Mouse (Mus musculus) MN1 (cell line): Measurements from ENCODE around the gene Mucl3.

Source experiments
- DNase-seq: peaks from one replicate; pipeline ENCODE4 v3.0.0-alpha.2; 2016; ENCODE audit warnings: low spot score

The Mucl3 gene

GRCm38 (mm10) chr17:35635699-35636111 lies 7.8 kb downstream of the Mucl3 start:
- DNase-seq, result peak; percentile 85

GRCm38 (mm10) chr17:35635202-35635601 lies 8.3 kb downstream of the Mucl3 start:
- DNase-seq, result no peak

- peak; percentile 82 for DNase-seq
These were observed 9.5 kb downstream of the Mucl3 start for GRCm38 (mm10) chr17:35633992-35634391.

- no peak for DNase-seq
These were observed 17.0 kb downstream of the Mucl3 start, which contains the start of gene Gm9573 for GRCm38 (mm10) chr17:35626537-35626936. TSS of gene Gm9573 (minus strand) at chr17:35626637.

GRCm38 (mm10) chr17:35617127-35617526 lies 26.4 kb downstream of the Mucl3 start:
- DNase-seq, result no peak

- DNase-seq, result no peak
These were observed 41.6 kb downstream of the Mucl3 start for GRCm38 (mm10) chr17:35601736-35602354.

- no peak for DNase-seq
These were observed 42.2 kb downstream of the Mucl3 start, which contains the start of gene Sfta2 for GRCm38 (mm10) chr17:35601249-35601648. TSS of gene Sfta2 (plus strand) at chr17:35601549.

- DNase-seq, result no peak
These were observed 46.1 kb downstream of the Mucl3 start for GRCm38 (mm10) chr17:35597399-35597798.

- no peak for DNase-seq
These were observed 49.0 kb downstream of the Mucl3 start for GRCm38 (mm10) chr17:35594456-35594855.

- no peak for DNase-seq
These were observed 49.7 kb downstream of the Mucl3 start for GRCm38 (mm10) chr17:35593786-35594185.

GRCm38 (mm10) chr17:35592131-35592530 lies 51.4 kb downstream of the Mucl3 start:
- no peak for DNase-seq

- DNase-seq, result no peak
These were observed 51.8 kb downstream of the Mucl3 start for GRCm38 (mm10) chr17:35591731-35592130.

GRCm38 (mm10) chr17:35591219-35591578 lies 52.3 kb downstream of the Mucl3 start:
- no peak for DNase-seq

GRCm38 (mm10) chr17:35590410-35591218 lies 52.9 kb downstream of the Mucl3 start:
- DNase-seq, result peak; percentile 94

- no peak for DNase-seq
These were observed 55.1 kb downstream of the Mucl3 start for GRCm38 (mm10) chr17:35588387-35588786.

GRCm38 (mm10) chr17:35587291-35587690 lies 56.2 kb downstream of the Mucl3 start:
- DNase-seq, result no peak
